Comparison of ENCODE assay signal across 20 mouse cellular contexts in genomic region chrX:57655483-57655882, GRCm38 (mm10).
DNase-seq lines count a peak whose midpoint lies in the region; ATAC-seq and TF ChIP-seq lines count a peak whose summit lies in the region.
"Had no signal": no experiment of that assay in that cellular context is flagged by ENCODE, and none has a peak within 500 bp of the region (broad histone marks: within the 10 kb centered on the region; RNA-seq: fewer than 3 reads in every experiment).

No protein-coding gene starts in this region.

- H3K4me2 ChIP-seq in hindbrain, postnatal 0 days (ENCODE audit: low read depth, low read length), result no peak overlapping the region
- H3K4me2 ChIP-seq in hindbrain, embryonic 11.5 days (replicated peaks; ENCODE audit: low read depth, low read length), result no peak overlapping the region
- H3K4me2 ChIP-seq: embryonic facial prominence, embryonic 13.5 days; forebrain, embryonic 13.5 days; heart, embryonic 13.5 days had no signal

- TF ChIP-seq CTCF in hindbrain, postnatal 0 days (IDR thresholded peaks at IDR 0.05; ENCODE audit: low read depth), result no peak
- no peak for TF ChIP-seq CTCF in brain, embryonic 14.5 days (IDR thresholded peaks at IDR 0.05; ENCODE audit: borderline replicate concordance, extremely low read depth, insufficient read depth, insufficient read length)

- intact Hi-C loops in heart, postnatal 10 days (cut with DNase I), result no loop called here

- no peaks in the 10 kb centered on the region for H3K4me1 ChIP-seq in hindbrain, postnatal 0 days (ENCODE audit: insufficient read depth, low read length)
- no peaks in the 10 kb centered on the region for H3K4me1 ChIP-seq in hindbrain, embryonic 11.5 days (replicated peaks; ENCODE audit: control insufficient read depth, insufficient read depth, low read length)
- H3K4me1 ChIP-seq: embryonic facial prominence, embryonic 13.5 days; forebrain, embryonic 10.5 days; forebrain, embryonic 13.5 days; heart, embryonic 10.5 days; heart, embryonic 13.5 days had no signal

- no peak for TF ChIP-seq POLR2A in brain, embryonic 14.5 days (IDR thresholded peaks at IDR 0.05; ENCODE audit: borderline replicate concordance, extremely low read depth, insufficient read depth, insufficient read length, poor library complexity, severe bottlenecking)

- no peak overlapping the region for H3K4me3 ChIP-seq in hindbrain, postnatal 0 days (ENCODE audit: low read length)
- H3K4me3 ChIP-seq in hindbrain, embryonic 11.5 days (ENCODE audit: low read depth, low read length), result no peak overlapping the region
- H3K4me3 ChIP-seq: embryonic facial prominence, embryonic 13.5 days; forebrain, embryonic 10.5 days; forebrain, embryonic 13.5 days; gastrocnemius, adult 2 months; heart, adult 2 months; heart, embryonic 10.5 days; heart, embryonic 13.5 days had no signal

- H3K9me3 ChIP-seq in hindbrain, postnatal 0 days (ENCODE audit: low read length), result no peaks in the 10 kb centered on the region
- H3K9me3 ChIP-seq in hindbrain, embryonic 11.5 days (ENCODE audit: control insufficient read depth, low read length), result no peaks in the 10 kb centered on the region
- H3K9me3 ChIP-seq: embryonic facial prominence, embryonic 13.5 days; forebrain, embryonic 10.5 days; forebrain, embryonic 13.5 days; heart, embryonic 10.5 days; heart, embryonic 13.5 days had no signal

- WGBS in hindbrain, postnatal 0 days, result 39% methylated on average over 3 of the region's 3 CpGs
- 59% methylated on average over 3 of the region's 3 CpGs for WGBS in hindbrain, embryonic 11.5 days

- no peaks in the 10 kb centered on the region for H3K27me3 ChIP-seq in hindbrain, postnatal 0 days (ENCODE audit: insufficient read depth, low read length)
- no peaks in the 10 kb centered on the region for H3K27me3 ChIP-seq in hindbrain, embryonic 11.5 days (ENCODE audit: control insufficient read depth, insufficient read depth, low read length)
- H3K27me3 ChIP-seq: embryonic facial prominence, embryonic 13.5 days; forebrain, embryonic 13.5 days; heart, embryonic 13.5 days had no signal

- no peaks in the 10 kb centered on the region for H3K36me3 ChIP-seq in hindbrain, postnatal 0 days (ENCODE audit: insufficient read depth, low read length)
- no peaks in the 10 kb centered on the region for H3K36me3 ChIP-seq in hindbrain, embryonic 11.5 days (ENCODE audit: control insufficient read depth, insufficient read depth, low read length)
- H3K36me3 ChIP-seq: embryonic facial prominence, embryonic 13.5 days; forebrain, embryonic 10.5 days; heart, embryonic 10.5 days; heart, embryonic 13.5 days had no signal

- H3K9ac ChIP-seq in hindbrain, postnatal 0 days (replicated peaks; ENCODE audit: low read length), result no peak overlapping the region
- H3K9ac ChIP-seq in hindbrain, embryonic 11.5 days (ENCODE audit: low read depth, low read length), result no peak overlapping the region
- H3K9ac ChIP-seq: embryonic facial prominence, embryonic 13.5 days; forebrain, embryonic 13.5 days; heart, embryonic 13.5 days had no signal

- ATAC-seq in hindbrain, postnatal 0 days, result no peak
- no peak for ATAC-seq in hindbrain, embryonic 11.5 days (ENCODE audit: low FRiP score)
- ATAC-seq: forebrain, embryonic 13.5 days; intestine, postnatal 0 days; Patski had no signal

- DNase-seq in heart, adult 18-20 months, result peak; percentile 8 to 10
- DNase-seq in heart, postnatal 10 days, result no peak
- DNase-seq in hindbrain, postnatal 0 days (ENCODE audit: low spot score), result peak; percentile 4
- DNase-seq in hindbrain, embryonic 11.5 days (ENCODE audit: low spot score), result no peak
- DNase-seq in brain, embryonic 14.5 days (ENCODE audit: low read depth), result peak; percentile 15
- DNase-seq in kidney, adult 8-10 months, result no peak
- DNase-seq: adrenal gland, postnatal 10 days; adrenal gland, postnatal 36 days; cerebellum, adult 11 months; gastrocnemius, adult 2 months; gastrocnemius, postnatal 14 days; heart, adult 2 months; kidney, adult 2 months had no signal

- no peak overlapping the region for H3K27ac ChIP-seq in hindbrain, postnatal 0 days
- H3K27ac ChIP-seq in hindbrain, embryonic 11.5 days (ENCODE audit: low read depth, low read length), result no peak overlapping the region
- H3K27ac ChIP-seq: embryonic facial prominence, embryonic 13.5 days; forebrain, embryonic 10.5 days; forebrain, embryonic 13.5 days; gastrocnemius, adult 2 months; heart, adult 2 months; heart, embryonic 10.5 days; heart, embryonic 13.5 days had no signal

Comparison
In these comparisons a context has a peak if more than half of its experiments do, and no peak if none do; other contexts are left out.
1. DNase-seq: peak in heart, adult 18-20 months (2 of 2), hindbrain, postnatal 0 days (single experiment) and brain, embryonic 14.5 days (single experiment); none in heart, postnatal 10 days (0 of 2), hindbrain, embryonic 11.5 days (single experiment) and kidney, adult 8-10 months (0 of 2).